Mouse (Mus musculus) hindbrain, embryonic 14.5 days (tissue): Measurements from ENCODE around the gene Col24a1. TPM values are rescaled to one million over a fixed set of nuclear protein-coding genes. Genes with fewer than 3 reads are reported as not detected.

Experiments used
- ATAC-seq: fragments of 200-750 bp; cut with Nextera tagmentation; 2 replicates; pipeline ENCODE4 v1.8.0; 2017; ENCODE audit warnings: moderate number of reproducible peaks, mild to moderate bottlenecking, moderate TSS enrichment, moderate library complexity; ENCODE audit not compliant: low FRiP score
- DNase-seq: peaks from one replicate; pipeline ENCODE4 v3.0.0-alpha.2; 2015; ENCODE audit warnings: low spot score
- H3K27ac ChIP-seq: fragments of 300-500 bp; sonication (generic); 2 replicates; pipeline ENCODE4 v1.5.1; 2014; ENCODE audit warnings: mild to moderate bottlenecking, moderate library complexity
- H3K27me3 ChIP-seq: fragments of 300-500 bp; sonication (generic); 2 replicates; pipeline ENCODE4 v1.6.1; 2014; ENCODE audit warnings: mild to moderate bottlenecking, low read length, mixed read lengths; ENCODE audit not compliant: control insufficient read depth, insufficient read depth
- H3K36me3 ChIP-seq: fragments of 300-500 bp; sonication (generic); replicated peaks from 2 replicates; pipeline ENCODE4 v1.6.1; 2014; ENCODE audit not compliant: control insufficient read depth, insufficient read depth
- H3K4me1 ChIP-seq: fragments of 300-500 bp; sonication (generic); replicated peaks from 2 replicates; pipeline ENCODE4 v1.6.1; 2014; ENCODE audit warnings: antibody characterized with exemption, low read length, mixed read lengths; ENCODE audit not compliant: control insufficient read depth, insufficient read depth
- H3K4me2 ChIP-seq: fragments of 300-500 bp; sonication (generic); replicated peaks from 2 replicates; pipeline ENCODE4 v1.6.1; 2014; ENCODE audit warnings: mild to moderate bottlenecking, moderate library complexity
- H3K4me3 ChIP-seq: fragments of 300-500 bp; sonication (generic); replicated peaks from 2 replicates; pipeline ENCODE4 v1.5.1; 2014; ENCODE audit warnings: mild to moderate bottlenecking, low read length
- H3K9ac ChIP-seq: fragments of 300-500 bp; sonication (generic); 2 replicates; pipeline ENCODE4 v1.6.1; 2014
- H3K9me3 ChIP-seq: fragments of 300-500 bp; sonication (generic); 2 replicates; pipeline ENCODE4 v1.6.1; 2016; ENCODE audit warnings: low read length; ENCODE audit not compliant: control insufficient read depth
- WGBS: fragments of 180-500 bp; shearing (Covaris S2); extraction: QIAGEN DNeasy Blood & Tissue Kit; methylation state at CpG from one replicate; pipeline ENCODE4 v1.1.7; 2014; 5-methylcytosine and 5-hydroxymethylcytosine counted together
- polyA plus RNA-seq: library from polyadenylated mRNA; unstranded; fragments of >200 nt; fragmentation: Nextera tagmentation; extraction: Ambion mirVana; gene quantifications from 2 replicates; pipeline ENCODE4 v1.2.1, GENCODE M21; 2014

The Col24a1 gene
- polyA plus RNA-seq, 1 experiment from 2014 or later: 1.1 TPM

DNA sequence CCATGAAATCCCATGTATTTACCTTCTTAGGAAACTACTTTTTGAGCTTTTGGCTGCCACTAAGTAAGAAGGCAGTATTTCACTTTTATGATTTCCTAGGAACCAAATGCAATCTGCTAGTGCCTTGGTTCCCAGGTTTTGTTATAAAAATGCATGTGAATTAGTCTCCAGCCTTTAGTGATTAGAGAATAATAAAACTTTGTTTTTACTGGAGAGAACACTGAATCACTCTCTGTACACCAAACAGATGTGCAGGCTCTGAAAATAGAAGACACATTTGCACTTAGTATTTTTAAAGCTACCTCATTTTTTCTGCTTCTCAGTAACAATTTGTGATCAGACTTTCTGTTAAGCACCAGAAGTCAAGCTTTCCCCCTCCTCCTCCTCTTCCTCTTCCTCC lies 94.2 kb downstream of the Col24a1 start:
- Histone ChIP-seq H3K9ac (no peak overlapping the region), H3K36me3 (no peaks in the 10 kb centered on the region), H3K4me1 (no peaks in the 10 kb centered on the region), H3K27me3 (no peaks in the 10 kb centered on the region), H3K4me3 (no peak overlapping the region), H3K9me3 (no peaks in the 10 kb centered on the region), H3K4me2 (no peak overlapping the region), H3K27ac (no peak overlapping the region)
- DNase-seq (no peak), ATAC-seq (no peak)

DNA sequence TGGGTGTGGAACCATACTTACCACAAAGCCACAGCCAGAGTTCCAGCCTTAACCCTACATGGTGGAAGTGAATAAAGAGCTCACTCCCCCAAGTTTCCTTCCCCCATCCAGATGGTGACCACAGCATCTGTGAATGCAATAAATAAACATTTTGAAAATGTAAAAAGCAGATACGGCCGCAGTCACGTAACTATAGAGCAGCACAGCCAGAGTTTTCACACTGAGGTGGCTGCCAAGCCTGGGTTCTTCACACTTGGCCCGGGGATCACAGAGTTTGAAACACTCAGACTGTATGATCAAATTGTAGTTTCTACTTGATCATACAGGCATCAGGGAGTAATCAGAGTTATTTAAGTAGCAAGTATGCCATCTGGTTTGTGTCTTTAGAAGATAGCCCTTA lies 98.4 kb downstream of the Col24a1 start:
- no peaks in the 10 kb centered on the region for H3K9me3 ChIP-seq
- ATAC-seq (no peak), DNase-seq (no peak)
- H3K4me1 ChIP-seq: no peaks in the 10 kb centered on the region
- H3K36me3 ChIP-seq: no peaks in the 10 kb centered on the region
- no peaks in the 10 kb centered on the region for H3K27me3 ChIP-seq
- H3K9ac ChIP-seq: no peak overlapping the region
- no peak overlapping the region for H3K27ac ChIP-seq
- H3K4me3 ChIP-seq: no peak overlapping the region
- 88% methylated on average over 4 of the region's 4 CpGs for WGBS
- H3K4me2 ChIP-seq: no peak overlapping the region

DNA sequence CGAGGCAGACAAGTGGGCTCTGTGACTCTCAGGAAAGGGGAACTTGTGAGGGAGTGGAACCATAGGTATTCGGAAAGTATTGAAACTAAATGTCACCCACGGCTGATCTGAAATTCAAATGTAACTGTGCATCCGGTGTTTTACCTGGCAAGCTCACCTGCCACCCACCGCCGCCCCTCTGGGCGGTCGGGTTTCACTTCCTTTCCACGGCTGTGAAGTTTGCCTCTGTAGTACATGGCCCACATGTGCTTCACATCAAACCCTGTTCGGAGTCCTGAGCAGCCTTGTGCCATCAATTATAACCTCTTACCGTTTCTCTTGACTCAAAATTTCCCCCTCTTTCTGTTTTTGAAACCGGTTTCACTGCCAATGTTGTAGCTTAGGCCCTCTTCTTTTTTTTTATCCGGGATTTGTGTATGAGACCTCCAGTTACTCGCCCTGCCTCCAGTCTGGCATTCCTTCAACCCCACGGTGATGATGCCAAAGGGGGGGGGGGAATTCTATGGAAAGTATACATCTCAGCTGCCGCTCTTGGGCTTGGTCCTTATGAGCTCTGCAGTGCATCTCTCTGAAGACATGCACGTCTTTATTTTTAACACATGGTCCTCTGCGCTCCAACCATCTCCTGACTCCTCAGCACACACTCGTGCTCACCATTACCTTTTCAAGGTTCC lies 99.9 kb downstream of the Col24a1 start:
- no peaks in the 10 kb centered on the region for H3K36me3 ChIP-seq
- DNase-seq (no peak), ATAC-seq (no peak)
- H3K4me3 ChIP-seq: no peak overlapping the region
- no peaks in the 10 kb centered on the region for H3K9me3 ChIP-seq
- no peaks in the 10 kb centered on the region for H3K4me1 ChIP-seq
- H3K27ac ChIP-seq: no peak overlapping the region
- no peak overlapping the region for H3K9ac ChIP-seq
- 86% methylated on average over 19 of the region's 19 CpGs for WGBS
- H3K27me3 ChIP-seq: no peaks in the 10 kb centered on the region
- H3K4me2 ChIP-seq: no peak overlapping the region

DNA sequence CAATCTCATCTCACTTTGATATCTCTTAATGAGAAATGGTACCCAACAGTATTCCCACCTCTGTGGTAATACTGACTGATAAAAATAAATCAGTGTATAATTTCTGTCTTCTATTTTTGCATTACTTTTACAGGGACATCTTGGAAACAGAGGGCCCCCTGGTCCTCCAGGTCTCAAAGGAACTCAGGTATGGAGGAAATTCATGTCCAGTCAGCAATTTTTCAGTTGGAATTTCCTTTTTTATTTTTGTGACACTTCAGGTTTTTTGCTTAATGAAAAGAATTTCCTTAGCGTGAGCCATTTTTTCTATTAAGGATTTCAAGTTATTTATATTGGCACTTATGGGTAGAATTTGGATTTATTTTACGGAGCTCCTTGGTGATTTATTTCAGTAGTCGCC lies 106.9 kb downstream of the Col24a1 start:
- Histone ChIP-seq H3K27me3 (no peaks in the 10 kb centered on the region), H3K9me3 (no peaks in the 10 kb centered on the region), H3K27ac (no peak overlapping the region), H3K4me2 (no peak overlapping the region), H3K36me3 (no peaks in the 10 kb centered on the region), H3K4me3 (no peak overlapping the region), H3K9ac (no peak overlapping the region), H3K4me1 (0 out of 2 replicates have a peak, but pooled peaks cover 8% of the 10 kb centered on the region)
- WGBS: 97% methylated on average over 3 of the region's 3 CpGs
- no peak for DNase-seq
- ATAC-seq: no peak

DNA sequence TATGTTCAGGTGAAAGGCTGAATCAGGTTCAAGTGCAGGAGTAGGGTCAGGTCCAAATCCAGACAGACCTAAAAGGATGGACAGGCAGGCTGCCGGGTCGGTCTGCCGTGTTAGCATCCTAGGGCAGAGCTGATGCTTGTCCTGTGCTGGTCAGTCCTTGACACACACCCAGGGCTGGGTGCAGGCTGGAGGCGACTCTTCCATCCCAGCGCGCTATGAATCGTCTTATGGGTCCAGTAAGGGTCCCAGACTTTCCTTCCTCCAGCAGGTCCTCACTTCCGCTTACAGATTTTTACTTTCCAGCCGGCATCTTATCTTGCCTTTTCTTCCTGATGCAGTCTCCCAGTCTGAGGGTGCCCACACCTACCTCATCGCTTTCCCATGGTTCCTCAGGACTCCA lies 110.0 kb downstream of the Col24a1 start:
- Histone ChIP-seq H3K9me3 (no peaks in the 10 kb centered on the region), H3K4me3 (peak overlapping the region; percentile 29), H3K27me3 (no peaks in the 10 kb centered on the region), H3K9ac (peak overlapping the region; percentile 51), H3K27ac (no peak overlapping the region), H3K4me1 (0 out of 2 replicates have a peak, but pooled peaks cover 8% of the 10 kb centered on the region), H3K4me2 (peak overlapping the region; percentile 53), H3K36me3 (no peaks in the 10 kb centered on the region)
- DNase-seq (no peak), ATAC-seq (no peak)
- WGBS: 79% methylated on average over 10 of the region's 10 CpGs

DNA sequence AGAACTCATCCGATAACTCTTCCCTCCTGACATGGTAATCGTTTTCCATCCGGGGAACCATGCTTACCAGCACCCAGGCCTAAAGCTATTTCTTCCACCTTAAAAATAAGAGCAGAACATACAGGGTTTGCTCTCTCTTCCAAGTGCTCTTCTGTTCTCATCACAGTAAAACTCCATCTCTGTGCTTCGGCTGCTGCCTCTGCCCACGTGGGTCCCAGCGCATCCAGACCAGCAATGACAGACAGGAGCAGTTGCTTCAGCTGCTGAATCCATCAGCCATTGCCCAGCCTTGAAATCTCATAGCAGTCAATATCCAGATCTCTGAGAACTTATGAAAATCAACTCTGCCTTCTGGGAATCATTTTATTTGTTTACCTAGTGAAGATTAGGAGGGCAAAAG lies 110.7 kb downstream of the Col24a1 start:
- H3K9me3 ChIP-seq: no peaks in the 10 kb centered on the region
- H3K36me3 ChIP-seq: no peaks in the 10 kb centered on the region
- peak; percentile 29 for DNase-seq
- ATAC-seq: no peak; the same call in 1 of the 2 replicates
- H3K9ac ChIP-seq: peak overlapping the region; percentile 51
- 0 out of 2 replicates have a peak, but pooled peaks cover 8% of the 10 kb centered on the region for H3K4me1 ChIP-seq
- H3K4me2 ChIP-seq: peak overlapping the region; percentile 53
- H3K4me3 ChIP-seq: peak overlapping the region; percentile 29
- WGBS: 31% methylated on average over 6 of the region's 6 CpGs
- H3K27me3 ChIP-seq: no peaks in the 10 kb centered on the region
- H3K27ac ChIP-seq: no peak overlapping the region

DNA sequence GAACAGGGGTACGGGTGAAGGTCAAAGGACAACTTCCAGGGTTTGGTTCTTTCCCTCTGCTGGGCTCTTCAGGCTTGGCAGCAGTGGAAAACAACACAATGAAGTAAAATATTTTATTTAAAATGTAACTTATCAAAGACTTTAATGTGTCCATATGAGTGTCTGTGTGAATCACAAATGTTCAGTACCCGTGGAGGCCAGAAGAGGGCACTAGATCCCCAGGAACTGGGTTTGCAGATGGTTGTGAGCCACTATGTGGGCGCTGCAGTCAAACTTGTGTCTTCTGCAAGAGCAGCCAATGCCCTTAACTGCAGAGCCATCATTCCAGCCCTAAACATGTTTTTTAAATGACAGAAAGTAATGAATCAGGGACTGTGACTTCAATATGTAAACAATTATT lies 115.8 kb downstream of the Col24a1 start:
- no peaks in the 10 kb centered on the region for H3K9me3 ChIP-seq
- no peak overlapping the region for H3K27ac ChIP-seq
- no peak overlapping the region for H3K4me2 ChIP-seq
- 69% methylated on average over 3 of the region's 3 CpGs for WGBS
- no peaks in the 10 kb centered on the region for H3K36me3 ChIP-seq
- H3K4me3 ChIP-seq: no peak overlapping the region
- no peak overlapping the region for H3K9ac ChIP-seq
- no peaks in the 10 kb centered on the region for H3K4me1 ChIP-seq
- DNase-seq (no peak), ATAC-seq (no peak)
- no peaks in the 10 kb centered on the region for H3K27me3 ChIP-seq

DNA sequence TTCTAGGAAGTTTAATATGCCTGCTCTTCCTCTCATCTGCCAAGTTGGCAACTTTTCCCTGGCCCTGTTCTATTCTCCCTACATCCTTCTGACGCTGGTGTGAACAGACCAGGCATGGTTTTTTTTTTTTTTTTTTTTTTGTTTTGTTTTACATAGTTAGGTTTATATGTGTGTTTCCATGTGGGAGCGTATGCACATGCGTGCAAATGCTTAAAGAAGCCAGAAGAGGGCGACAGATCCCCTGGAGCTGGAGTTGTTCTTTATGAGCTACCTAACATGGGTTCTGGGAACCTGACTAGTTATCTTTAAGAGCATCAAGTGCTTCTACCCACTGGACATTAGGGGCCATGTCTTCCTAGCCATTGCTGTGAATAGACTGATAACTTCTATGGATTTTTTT lies 119.9 kb downstream of the Col24a1 start:
- Histone ChIP-seq H3K36me3 (no peaks in the 10 kb centered on the region), H3K4me1 (no peaks in the 10 kb centered on the region), H3K27me3 (no peaks in the 10 kb centered on the region), H3K4me3 (no peak overlapping the region), H3K9me3 (no peaks in the 10 kb centered on the region), H3K4me2 (no peak overlapping the region), H3K27ac (no peak overlapping the region), H3K9ac (no peak overlapping the region)
- 34% methylated on average over 4 of the region's 4 CpGs for WGBS
- DNase-seq (no peak), ATAC-seq (no peak)

DNA sequence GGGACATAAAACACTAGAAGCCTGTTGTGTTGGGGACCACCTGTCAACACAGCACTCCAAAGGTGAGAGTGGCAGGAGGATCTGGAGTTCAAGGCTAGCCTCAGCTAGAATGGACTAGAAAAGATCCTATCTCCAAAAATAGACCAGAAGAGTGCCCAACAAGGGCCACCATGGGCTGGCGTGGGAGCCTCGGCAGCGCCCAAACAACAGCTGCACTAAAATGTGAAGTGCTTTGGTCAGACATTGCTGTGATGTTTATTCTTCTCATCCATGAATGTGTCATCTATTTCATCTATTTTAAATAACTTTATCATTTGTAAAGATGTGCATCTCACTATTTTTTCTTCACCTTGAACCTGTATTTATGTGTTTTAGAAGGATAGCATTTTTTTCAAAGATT lies 122.1 kb downstream of the Col24a1 start:
- H3K9ac ChIP-seq: no peak overlapping the region
- ATAC-seq: no peak
- 95% methylated on average over 3 of the region's 3 CpGs for WGBS

DNA sequence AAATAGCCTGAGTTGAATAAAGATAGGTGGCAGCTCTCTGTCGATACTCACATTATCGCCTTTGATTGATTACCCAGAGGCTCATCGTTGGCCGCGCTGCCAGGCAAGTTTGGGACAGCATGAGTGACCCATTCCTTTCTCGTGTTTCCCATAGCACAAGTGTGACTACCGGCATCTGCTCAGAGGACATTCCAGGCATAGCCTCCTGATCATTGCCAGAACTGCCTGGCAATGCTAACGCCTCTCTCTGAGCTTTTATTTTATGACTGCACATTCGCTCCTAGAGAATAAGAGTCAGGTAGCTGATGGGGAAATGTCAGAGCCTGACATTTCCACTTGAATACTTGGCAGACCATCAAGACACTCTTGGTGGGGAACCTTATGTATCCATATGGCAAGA lies 125.5 kb downstream of the Col24a1 start:
- no peaks in the 10 kb centered on the region for H3K27me3 ChIP-seq
- H3K4me3 ChIP-seq: no peak overlapping the region
- no peaks in the 10 kb centered on the region for H3K36me3 ChIP-seq
- no peaks in the 10 kb centered on the region for H3K4me1 ChIP-seq
- H3K9ac ChIP-seq: no peak overlapping the region
- WGBS: 81% methylated on average over 9 of the region's 9 CpGs
- DNase-seq (no peak), ATAC-seq (no peak)
- no peaks in the 10 kb centered on the region for H3K9me3 ChIP-seq
- no peak overlapping the region for H3K4me2 ChIP-seq
- no peak overlapping the region for H3K27ac ChIP-seq

More for the DNA sequence above, 122.1 kb downstream of the Col24a1 start:
- Histone ChIP-seq H3K27me3 (no peaks in the 10 kb centered on the region), H3K4me3 (no peak overlapping the region), H3K4me1 (no peaks in the 10 kb centered on the region), H3K9me3 (no peaks in the 10 kb centered on the region), H3K4me2 (no peak overlapping the region), H3K36me3 (no peaks in the 10 kb centered on the region), H3K27ac (no peak overlapping the region)
- no peak for DNase-seq
